Mouse (Mus musculus) limb, embryonic 14.5 days (tissue): ENCODE measurements around the gene Gm9048. TPM values are rescaled to one million over a fixed set of nuclear protein-coding genes. Genes with fewer than 3 reads are reported as not detected.
"Not testable (repeated sequence)": the region's sequence is repeated elsewhere in the genome, so short reads cannot be mapped to it uniquely, and the experiment has no call there.

ENCODE experiments used
- ATAC-seq: fragments of 200-750 bp; cut with Nextera tagmentation; 2 replicates; pipeline ENCODE4 v1.8.0; 2017; ENCODE audit warnings: low read depth, moderate number of reproducible peaks, moderate TSS enrichment; ENCODE audit not compliant: low FRiP score
- DNase-seq: peaks from one replicate; pipeline ENCODE4 v3.0.0-alpha.2; 2015; ENCODE audit warnings: low spot score
- H3K27ac ChIP-seq: fragments of 300-500 bp; sonication (generic); replicated peaks from 2 replicates; pipeline ENCODE4 v1.5.1; 2014; ENCODE audit warnings: low read depth, mild to moderate bottlenecking, low read length, moderate library complexity, mixed read lengths
- H3K27me3 ChIP-seq: fragments of 300-500 bp; sonication (generic); 2 replicates; pipeline ENCODE4 v1.6.1; 2014; ENCODE audit warnings: low read length, mixed read lengths; ENCODE audit not compliant: control insufficient read depth, insufficient read depth
- H3K36me3 ChIP-seq: fragments of 300-500 bp; sonication (generic); 2 replicates; pipeline ENCODE4 v1.6.1; 2014; ENCODE audit warnings: mild to moderate bottlenecking, low read length, moderate library complexity, mixed read lengths; ENCODE audit not compliant: control insufficient read depth, insufficient read depth
- H3K4me1 ChIP-seq: fragments of 300-500 bp; sonication (generic); 2 replicates; pipeline ENCODE4 v1.6.1; 2014; ENCODE audit warnings: antibody characterized with exemption, low read length, mixed read lengths; ENCODE audit not compliant: control insufficient read depth, insufficient read depth
- H3K4me2 ChIP-seq: fragments of 300-500 bp; sonication (generic); replicated peaks from 2 replicates; pipeline ENCODE4 v1.6.1; 2014; ENCODE audit warnings: low read depth, mild to moderate bottlenecking, low read length, moderate library complexity; ENCODE audit not compliant: severe bottlenecking
- H3K4me3 ChIP-seq: fragments of 300-500 bp; sonication (generic); replicated peaks from 2 replicates; pipeline ENCODE4 v1.5.1; 2014; ENCODE audit warnings: low read length
- H3K9ac ChIP-seq: fragments of 300-500 bp; sonication (generic); 2 replicates; pipeline ENCODE4 v1.6.1; 2014; ENCODE audit warnings: mild to moderate bottlenecking, low read depth, low read length, moderate library complexity; ENCODE audit not compliant: severe bottlenecking
- H3K9me3 ChIP-seq: fragments of 300-500 bp; sonication (generic); 2 replicates; pipeline ENCODE4 v1.6.1; 2016; ENCODE audit warnings: low read length; ENCODE audit not compliant: control insufficient read depth
- POLR2A ChIP-seq: fragments of 200-500 bp; IDR thresholded peaks from 2 replicates; pipeline ENCODE4 v1.8.0; 2012; ENCODE audit warnings: inconsistent platforms, mild to moderate bottlenecking, moderate library complexity, borderline replicate concordance; ENCODE audit not compliant: insufficient read depth, insufficient read length; ENCODE audit errors: extremely low read depth
- WGBS: fragments of 180-500 bp; shearing (Covaris S2); extraction: QIAGEN DNeasy Blood & Tissue Kit; methylation state at CpG from one replicate; pipeline ENCODE4 v1.1.7; 2014; 5-methylcytosine and 5-hydroxymethylcytosine counted together
- polyA plus RNA-seq, 2 experiments: library from polyadenylated mRNA; depleted of rRNA in 1 of 2; stranded (reverse) in 1 of 2; unstranded in 1 of 2; fragments of >200 nt; fragmentation: Nextera tagmentation in 1 of 2; extraction: Ambion mirVana in 1 of 2; gene quantifications; 2 replicates each; pipeline versions ENCODE4 v1.2.1 to v1.2.3; 2012 to 2014

Gm9048 gene
- polyA plus RNA-seq (2012; rRNA removed), result not detected in 2 replicates
- 0.11 TPM in 1 of 2 replicates, not detected in the other for polyA plus RNA-seq (2014; fragmentation: Nextera tagmentation; extraction: Ambion mirVana)

DNA sequence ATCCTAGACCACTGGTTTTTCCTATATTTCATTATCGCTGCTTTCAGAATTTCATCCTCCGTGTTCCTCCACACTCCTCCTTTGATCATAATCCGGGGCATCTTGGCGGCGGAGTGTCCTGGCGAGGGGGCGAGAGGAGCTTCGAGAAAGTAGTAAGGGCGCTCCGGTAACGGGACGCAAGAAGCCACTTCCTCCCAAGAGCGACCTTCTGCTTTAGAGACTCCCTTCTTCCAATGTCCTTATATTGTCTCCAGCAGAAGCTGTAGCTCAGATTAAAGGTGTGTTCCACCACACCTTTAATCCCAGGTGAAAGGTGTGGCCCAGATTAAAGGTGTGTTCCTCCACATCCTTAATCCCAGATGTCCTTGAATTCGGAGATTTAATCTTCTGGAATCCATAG is at the start of gene Gm9048:
Gene Gm9048 (minus strand): TSS at position 101 of the 400 bp plus-strand sequence.
- not testable (repeated sequence) for H3K27me3 ChIP-seq, H3K27ac ChIP-seq, H3K9me3 ChIP-seq, H3K36me3 ChIP-seq, H3K4me2 ChIP-seq, H3K4me3 ChIP-seq, ATAC-seq, H3K9ac ChIP-seq, DNase-seq, H3K4me1 ChIP-seq
- 100% methylated on average over 1 of the region's 14 CpGs for WGBS

DNA sequence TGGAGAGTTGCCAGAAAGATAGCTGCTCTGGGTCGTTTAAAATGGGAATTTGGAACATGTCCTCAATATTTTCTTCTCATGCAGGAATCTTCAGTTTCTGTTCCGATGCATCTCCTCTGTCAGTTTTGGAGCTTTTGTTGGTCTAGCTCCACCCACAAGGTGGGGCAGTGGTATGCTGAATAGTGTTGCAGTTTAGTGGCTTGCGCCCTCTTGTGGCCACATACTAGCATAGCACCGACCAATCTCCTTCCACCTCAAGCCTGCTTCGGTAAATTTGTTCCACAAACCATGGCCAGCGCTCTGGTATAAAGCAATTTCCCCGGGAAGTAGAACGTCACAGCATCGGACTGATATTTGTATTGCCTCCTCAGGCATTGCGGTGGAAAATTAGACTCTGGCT is 22.0 kb upstream of the Gm9048 start:
- Histone ChIP-seq H3K27me3 (no peaks in the 10 kb centered on the region), H3K4me1 (no peaks in the 10 kb centered on the region), H3K9me3 (no peaks in the 10 kb centered on the region), H3K9ac (no peak overlapping the region), H3K36me3 (no peaks in the 10 kb centered on the region), H3K27ac (no peak overlapping the region), H3K4me3 (peak overlapping the region; percentile 15; the same call in 1 of the 2 replicates), H3K4me2 (0 out of 2 replicates have a peak overlapping the region, but pooled peaks have one; percentile 27)
- DNase-seq, result peak; percentile 94
- ATAC-seq, result peak; percentile 84
- 5% methylated on average over 10 of the region's 10 CpGs for WGBS
- TF ChIP-seq POLR2A, result no peak

GRCm38 (mm10) chr10:118369518-118369917 is 21.0 kb upstream of the Gm9048 start:
- no peaks in the 10 kb centered on the region for H3K4me1 ChIP-seq
- no peak overlapping the region for H3K9ac ChIP-seq
- H3K27me3 ChIP-seq, result no peaks in the 10 kb centered on the region
- H3K4me2 ChIP-seq, result no peak overlapping the region
- no peak overlapping the region for H3K4me3 ChIP-seq
- H3K27ac ChIP-seq, result no peak overlapping the region
- no peak for TF ChIP-seq POLR2A
- WGBS, result 90% methylated on average over 9 of the region's 9 CpGs
- H3K36me3 ChIP-seq, result no peaks in the 10 kb centered on the region
- DNase-seq (no peak), ATAC-seq (no peak)
- no peaks in the 10 kb centered on the region for H3K9me3 ChIP-seq

GRCm38 (mm10) chr10:118354005-118354404 is 5.5 kb upstream of the Gm9048 start, which contains the start of gene Gm9049:
Gm9049 (minus strand) TSS chr10:118354105.
- H3K27me3 ChIP-seq, H3K4me2 ChIP-seq, H3K4me1 ChIP-seq, H3K9me3 ChIP-seq, H3K9ac ChIP-seq, H3K27ac ChIP-seq, ATAC-seq, H3K4me3 ChIP-seq, DNase-seq, H3K36me3 ChIP-seq: not testable (repeated sequence)
- no CpG with 5 or more reads among the region's 11 CpGs for WGBS

DNA sequence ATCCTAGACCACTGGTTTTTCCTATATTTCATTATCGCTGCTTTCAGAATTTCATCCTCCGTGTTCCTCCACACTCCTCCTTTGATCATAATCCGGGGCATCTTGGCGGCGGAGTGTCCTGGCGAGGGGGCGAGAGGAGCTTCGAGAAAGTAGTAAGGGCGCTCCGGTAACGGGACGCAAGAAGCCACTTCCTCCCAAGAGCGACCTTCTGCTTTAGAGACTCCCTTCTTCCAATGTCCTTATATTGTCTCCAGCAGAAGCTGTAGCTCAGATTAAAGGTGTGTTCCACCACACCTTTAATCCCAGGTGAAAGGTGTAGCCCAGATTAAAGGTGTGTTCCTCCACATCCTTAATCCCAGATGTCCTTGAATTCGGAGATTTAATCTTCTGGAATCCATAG is 5.3 kb downstream of the Gm9048 start, which contains the start of gene Gm9046:
Gene Gm9046 (minus strand): TSS at position 101 of the 400 bp plus-strand sequence.
- not testable (repeated sequence) for H3K9ac ChIP-seq, H3K36me3 ChIP-seq, H3K9me3 ChIP-seq, H3K27ac ChIP-seq, H3K4me1 ChIP-seq, DNase-seq, H3K4me2 ChIP-seq, ATAC-seq, H3K4me3 ChIP-seq, H3K27me3 ChIP-seq
- no CpG with 5 or more reads among the region's 14 CpGs for WGBS

DNA sequence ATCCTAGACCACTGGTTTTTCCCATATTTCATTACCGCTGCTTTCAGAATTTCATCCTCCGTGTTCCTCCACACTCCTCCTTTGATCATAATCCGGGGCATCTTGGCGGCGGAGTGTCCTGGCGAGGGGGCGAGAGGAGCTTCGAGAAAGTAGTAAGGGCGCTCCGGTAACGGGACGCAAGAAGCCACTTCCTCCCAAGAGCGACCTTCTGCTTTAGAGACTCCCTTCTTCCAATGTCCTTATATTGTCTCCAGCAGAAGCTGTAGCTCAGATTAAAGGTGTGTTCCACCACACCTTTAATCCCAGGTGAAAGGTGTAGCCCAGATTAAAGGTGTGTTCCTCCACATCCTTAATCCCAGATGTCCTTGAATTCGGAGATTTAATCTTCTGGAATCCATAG is 10.7 kb downstream of the Gm9048 start, which contains the start of gene Gm9045:
Gene Gm9045 (minus strand): TSS at position 101 of the 400 bp plus-strand sequence.
- WGBS, result no CpG with 5 or more reads among the region's 14 CpGs
- not testable (repeated sequence) for H3K36me3 ChIP-seq, H3K4me1 ChIP-seq, H3K4me3 ChIP-seq, H3K27ac ChIP-seq, H3K4me2 ChIP-seq, H3K9me3 ChIP-seq, ATAC-seq, H3K9ac ChIP-seq, H3K27me3 ChIP-seq, DNase-seq

- not testable (repeated sequence) for ATAC-seq, H3K9ac ChIP-seq, H3K4me1 ChIP-seq, DNase-seq, H3K4me2 ChIP-seq, H3K4me3 ChIP-seq, H3K27ac ChIP-seq, H3K27me3 ChIP-seq, H3K9me3 ChIP-seq, H3K36me3 ChIP-seq
- WGBS, result no CpG with 5 or more reads among the region's 14 CpGs
Measured at GRCm38 (mm10) chr10:118332308-118332707, 16.2 kb downstream of the Gm9048 start, which contains the start of gene Gm9044. Gm9044 (minus strand) TSS chr10:118332408.

- WGBS, result no CpG with 5 or more reads among the region's 11 CpGs
- not testable (repeated sequence) for ATAC-seq, H3K36me3 ChIP-seq, H3K4me1 ChIP-seq, H3K27ac ChIP-seq, DNase-seq, H3K9me3 ChIP-seq, H3K4me2 ChIP-seq, H3K27me3 ChIP-seq, H3K4me3 ChIP-seq, H3K9ac ChIP-seq
Measured at GRCm38 (mm10) chr10:118326869-118327268, 21.6 kb downstream of the Gm9048 start, which contains the start of gene Gm9040. Gm9040 (minus strand) TSS chr10:118326969.
